Mouse (Mus musculus): ENCODE results near the gene Fsd1l. TPM values are rescaled to one million over a fixed set of nuclear protein-coding genes. Genes with fewer than 3 reads are reported as not detected.
A peak's percentile ranks its signal among the peaks of the same experiment; 100 is the strongest.
"Not testable (repeated sequence)": the region's sequence is repeated elsewhere in the genome, so short reads cannot be mapped to it uniquely, and the experiment has no call there.

Fsd1l gene
- polyA plus RNA-seq, 1 experiment from 2014 or later = 1.2 TPM

DNA sequence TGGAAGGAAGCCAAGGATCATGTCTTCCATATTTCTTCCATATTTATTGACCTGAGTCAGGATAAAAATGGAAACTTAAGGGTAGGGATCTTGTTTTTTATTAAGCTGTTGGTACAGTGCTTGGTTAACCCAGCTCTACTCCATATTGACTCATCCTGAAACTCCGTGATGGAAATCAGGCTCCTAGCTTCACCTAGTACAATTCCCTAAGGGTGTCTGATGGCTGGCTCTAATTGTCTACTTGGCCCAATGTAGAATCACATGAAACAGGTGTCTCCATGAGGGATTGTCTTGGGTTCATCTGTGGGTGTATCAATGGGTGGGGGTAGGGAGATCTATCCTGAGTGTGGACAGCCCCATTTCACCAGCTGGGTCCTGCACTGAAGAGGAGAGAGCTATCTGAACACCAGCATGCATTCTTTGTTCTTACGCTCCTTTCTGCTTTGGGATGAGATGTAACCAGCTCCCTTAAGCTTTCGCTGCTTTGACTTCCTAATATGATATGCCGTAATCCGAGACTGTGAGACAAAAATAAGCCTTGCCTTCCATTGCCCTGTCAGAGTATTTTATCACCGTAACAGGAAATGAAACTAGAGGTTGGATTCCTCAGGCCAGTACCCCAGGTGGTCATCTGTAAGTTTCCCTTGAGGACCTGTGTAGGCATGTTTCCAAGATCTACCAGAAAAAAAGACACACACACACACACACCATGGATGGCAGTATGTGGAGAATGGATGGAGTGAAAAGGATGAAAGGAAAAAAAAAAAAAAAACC is 79.5 kb downstream of the Fsd1l start:
- H3K9me3 ChIP-seq (replicated peaks) = no peaks in the 10 kb centered on the region
- no peak overlapping the region for H3K27ac ChIP-seq (replicated peaks)
- H3K9ac ChIP-seq = no peak overlapping the region
- H3K4me1 ChIP-seq (replicated peaks) = peaks cover 12% of the 10 kb centered on the region
- ATAC-seq (ENCODE audit: insufficient read depth) = no peak
- H3K4me3 ChIP-seq (replicated peaks) = no peak overlapping the region
- H3K4me2 ChIP-seq = no peak overlapping the region
- 66% methylated on average over 6 of the region's 6 CpGs for WGBS (ENCODE audit: insufficient replicate concordance)
- no peaks in the 10 kb centered on the region for H3K36me3 ChIP-seq (replicated peaks)
- no peaks in the 10 kb centered on the region for H3K27me3 ChIP-seq

DNA sequence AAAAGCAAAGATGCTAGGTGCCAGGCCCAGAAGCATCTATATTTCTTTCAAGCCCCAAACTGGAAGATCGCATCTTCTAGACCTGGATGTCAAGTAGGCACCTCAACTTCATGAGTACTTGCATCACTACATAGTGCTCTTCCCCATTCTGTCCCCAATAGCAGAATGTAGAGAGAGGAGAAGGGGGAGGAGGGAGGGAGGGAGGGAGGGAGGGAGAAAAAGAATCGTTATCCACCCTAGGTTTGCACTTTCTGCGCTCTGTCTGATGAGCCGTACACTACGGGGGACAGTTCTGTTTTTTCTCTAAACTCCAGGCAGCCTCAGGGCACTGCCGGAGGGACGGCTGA is 82.4 kb downstream of the Fsd1l start, which contains the start of gene Fktn:
Gene Fktn, plus strand, starts transcription at position 295 of the 347 bp plus-strand sequence.
- WGBS (ENCODE audit: insufficient replicate concordance) = 8% methylated on average over 7 of the region's 7 CpGs
- peak; percentile 68 for ATAC-seq (ENCODE audit: insufficient read depth)
- H3K27ac ChIP-seq (replicated peaks) = peak within 1 kb of the TSS; percentile 39; the same call in 1 of the 2 replicates

DNA sequence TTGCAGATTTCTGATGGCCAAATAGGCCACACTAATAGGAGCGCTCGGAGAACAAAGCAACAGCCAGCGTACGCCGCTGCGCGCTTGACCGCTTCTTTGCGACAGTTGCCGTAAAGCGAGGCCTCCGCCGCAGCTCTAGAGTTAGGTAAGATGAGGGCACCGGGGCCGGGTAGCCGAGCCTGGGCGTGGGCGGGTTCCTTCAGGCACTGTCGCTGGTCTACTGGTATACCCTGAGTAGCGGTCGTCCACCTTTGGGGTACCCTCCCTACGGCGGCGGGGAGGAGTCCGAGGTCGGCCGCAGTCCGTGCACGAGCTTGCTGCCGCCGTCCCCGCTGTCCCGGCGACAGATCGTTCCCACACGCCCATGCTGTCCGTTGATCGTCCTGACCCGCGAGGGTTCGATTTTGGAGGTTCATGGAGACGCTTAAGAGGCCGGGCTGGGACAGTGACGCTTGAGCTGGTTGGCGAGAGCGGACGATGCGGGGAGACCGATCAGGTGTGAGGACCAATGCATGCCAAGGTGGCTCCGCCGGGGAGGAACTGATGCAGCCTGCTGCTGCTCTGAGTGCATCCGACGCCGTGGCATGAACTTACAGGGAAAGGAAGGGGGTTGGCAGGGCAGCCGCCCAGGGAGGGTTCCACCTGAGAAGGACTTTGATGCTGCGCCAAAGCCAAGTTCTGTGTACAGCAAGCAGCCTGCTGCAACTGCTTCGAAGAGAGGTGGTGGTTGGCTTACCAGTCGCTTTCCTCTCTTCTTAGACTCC is 83.0 kb downstream of the Fsd1l start:
- Histone ChIP-seq H3K36me3 (replicated peaks) (no peaks in the 10 kb centered on the region), H3K27ac (replicated peaks) (peak overlapping the region; percentile 39; the same call in 1 of the 2 replicates), H3K9ac (peak overlapping the region; percentile 72), H3K27me3 (no peaks in the 10 kb centered on the region), H3K9me3 (replicated peaks) (no peaks in the 10 kb centered on the region), H3K4me3 (replicated peaks) (peak overlapping the region; percentile 78), H3K4me2 (peak overlapping the region; percentile 89), H3K4me1 (replicated peaks) (peaks cover 12% of the 10 kb centered on the region)
- peak; percentile 89 for ATAC-seq (ENCODE audit: insufficient read depth)
- WGBS (ENCODE audit: insufficient replicate concordance) = 6% methylated on average over 58 of the region's 58 CpGs

More for the DNA sequence above, 82.4 kb downstream of the Fsd1l start, which contains the start of gene Fktn:
- Histone ChIP-seq H3K9me3 (replicated peaks) (no peaks in the 10 kb centered on the region), H3K27me3 (no peaks in the 10 kb centered on the region), H3K9ac (peak within 1 kb of the TSS; percentile 72), H3K4me3 (replicated peaks) (peak within 1 kb of the TSS; percentile 78), H3K4me2 (peak within 1 kb of the TSS; percentile 89), H3K36me3 (replicated peaks) (no peaks in the 10 kb centered on the region), H3K4me1 (replicated peaks) (peaks cover 12% of the 10 kb centered on the region)

- Histone ChIP-seq H3K36me3 (replicated peaks) (no peaks in the 10 kb centered on the region), H3K4me1 (replicated peaks) (peaks cover 12% of the 10 kb centered on the region), H3K4me2 (no peak overlapping the region), H3K9ac (no peak overlapping the region), H3K9me3 (replicated peaks) (no peaks in the 10 kb centered on the region), H3K27me3 (no peaks in the 10 kb centered on the region), H3K27ac (replicated peaks) (no peak overlapping the region), H3K4me3 (replicated peaks) (no peak overlapping the region)
- no peak for ATAC-seq (ENCODE audit: insufficient read depth)
Measured at GRCm38 (mm10) chr4:53715977-53716376, 84.7 kb downstream of the Fsd1l start.

DNA sequence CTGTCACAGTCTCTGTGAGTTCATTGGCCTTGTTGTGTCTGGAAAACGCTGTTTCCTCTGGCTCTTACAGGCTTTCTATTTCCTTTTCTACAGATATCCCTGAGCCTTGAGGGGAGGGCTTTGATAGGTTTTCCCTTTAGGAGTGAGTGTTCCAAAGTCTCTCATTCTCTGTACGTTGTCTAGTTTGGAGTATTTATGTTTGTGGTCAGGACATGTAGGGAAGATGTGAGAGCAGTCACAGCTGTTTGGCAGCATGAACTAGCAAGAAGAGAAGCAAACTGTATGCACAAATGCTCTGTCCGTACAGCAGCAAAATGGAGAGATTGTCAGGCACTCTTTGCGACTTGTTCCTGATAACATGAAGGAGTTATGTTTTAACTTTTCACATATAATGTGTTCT is 86.3 kb downstream of the Fsd1l start:
- no peak overlapping the region for H3K9ac ChIP-seq
- H3K4me1 ChIP-seq (replicated peaks) = peaks cover 12% of the 10 kb centered on the region
- no peak overlapping the region for H3K4me2 ChIP-seq
- H3K36me3 ChIP-seq (replicated peaks) = no peaks in the 10 kb centered on the region
- H3K4me3 ChIP-seq (replicated peaks) = no peak overlapping the region
- 65% methylated on average over 4 of the region's 4 CpGs for WGBS (ENCODE audit: insufficient replicate concordance)
- H3K27ac ChIP-seq (replicated peaks) = no peak overlapping the region
- ATAC-seq (ENCODE audit: insufficient read depth) = no peak
- H3K9me3 ChIP-seq (replicated peaks) = no peaks in the 10 kb centered on the region
- no peaks in the 10 kb centered on the region for H3K27me3 ChIP-seq

DNA sequence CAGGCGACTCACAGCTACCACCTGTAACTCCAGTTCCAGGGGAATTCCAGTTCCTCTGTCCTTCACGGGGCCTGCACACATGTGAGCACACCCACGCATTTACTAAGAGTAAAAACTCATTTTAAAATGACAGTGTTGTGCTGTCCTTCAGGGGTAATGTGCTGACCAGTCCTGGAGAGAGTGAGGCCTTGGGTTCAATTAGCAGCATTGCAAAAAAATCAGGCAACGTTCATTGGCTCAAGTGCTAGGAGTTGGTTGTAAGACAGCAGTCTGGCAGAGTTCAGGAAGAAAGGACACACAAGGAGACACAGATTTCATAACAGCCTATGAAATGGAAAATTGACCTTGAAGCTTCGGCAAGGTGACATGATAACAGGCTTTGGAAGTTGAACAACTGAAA is 87.0 kb downstream of the Fsd1l start:
- Histone ChIP-seq H3K9me3 (replicated peaks) (no peaks in the 10 kb centered on the region), H3K27ac (replicated peaks) (no peak overlapping the region), H3K4me3 (replicated peaks) (no peak overlapping the region), H3K4me1 (replicated peaks) (peaks cover 12% of the 10 kb centered on the region), H3K4me2 (no peak overlapping the region), H3K27me3 (no peaks in the 10 kb centered on the region), H3K9ac (no peak overlapping the region), H3K36me3 (replicated peaks) (no peaks in the 10 kb centered on the region)
- WGBS (ENCODE audit: insufficient replicate concordance) = 63% methylated on average over 5 of the region's 5 CpGs
- ATAC-seq (ENCODE audit: insufficient read depth) = no peak

DNA sequence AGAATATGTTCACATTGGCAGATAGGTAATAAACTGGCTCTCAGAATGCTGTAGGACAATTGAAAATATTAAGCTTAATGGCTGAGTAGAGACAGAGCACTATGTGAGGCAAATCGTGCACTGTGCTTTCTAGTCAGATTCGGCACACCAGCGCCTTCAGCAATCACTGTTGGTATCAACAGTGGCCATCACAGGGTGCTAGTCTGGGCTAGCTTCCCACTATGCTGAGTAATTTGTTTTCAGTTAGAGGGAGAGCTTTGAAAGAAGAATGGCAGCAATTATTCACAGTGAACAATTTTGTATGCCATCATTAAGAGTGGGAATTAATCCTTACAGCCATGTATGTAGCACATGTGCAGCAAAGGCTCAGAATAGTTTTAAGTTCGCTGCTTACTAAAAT is 91.2 kb downstream of the Fsd1l start:
- Histone ChIP-seq H3K27me3 (no peaks in the 10 kb centered on the region), H3K36me3 (replicated peaks) (no peaks in the 10 kb centered on the region), H3K4me1 (replicated peaks) (no peaks in the 10 kb centered on the region), H3K9ac (no peak overlapping the region), H3K4me3 (replicated peaks) (no peak overlapping the region), H3K9me3 (replicated peaks) (no peaks in the 10 kb centered on the region), H3K27ac (replicated peaks) (no peak overlapping the region), H3K4me2 (no peak overlapping the region)
- ATAC-seq (ENCODE audit: insufficient read depth) = no peak
- WGBS (ENCODE audit: insufficient replicate concordance) = 76% methylated on average over 4 of the region's 4 CpGs

DNA sequence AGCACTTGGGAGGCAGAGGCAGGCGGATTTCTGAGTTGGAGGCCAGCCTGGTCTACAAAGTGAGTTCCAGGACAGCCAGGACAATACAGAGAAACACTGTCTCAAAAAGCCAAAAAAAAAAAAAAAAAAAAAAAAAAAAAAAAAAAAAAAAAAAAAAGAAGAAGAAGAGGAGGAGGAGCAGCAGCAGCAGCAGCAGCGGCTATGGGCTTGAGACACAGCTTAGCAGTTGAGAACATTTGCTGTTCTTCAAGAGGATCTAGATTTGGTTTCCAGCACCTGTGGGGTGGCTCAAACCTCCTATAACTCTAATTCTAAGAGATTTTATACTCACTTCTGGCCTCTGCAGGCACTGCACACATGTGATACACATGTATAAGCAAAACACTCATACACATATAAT is 94.8 kb downstream of the Fsd1l start:
- ATAC-seq (ENCODE audit: insufficient read depth); H3K4me1 ChIP-seq (replicated peaks); H3K27me3 ChIP-seq; H3K4me3 ChIP-seq (replicated peaks); H3K9me3 ChIP-seq (replicated peaks); H3K36me3 ChIP-seq (replicated peaks); H3K27ac ChIP-seq (replicated peaks); H3K4me2 ChIP-seq; H3K9ac ChIP-seq: not testable (repeated sequence)
- WGBS (ENCODE audit: insufficient replicate concordance) = 78% methylated on average over 2 of the region's 2 CpGs

GRCm38 (mm10) chr4:53728121-53728520 is 96.8 kb downstream of the Fsd1l start:
- WGBS (ENCODE audit: insufficient replicate concordance) = 68% methylated on average over 1 of the region's 1 CpGs
- H3K9ac ChIP-seq = no peak overlapping the region
- no peaks in the 10 kb centered on the region for H3K4me1 ChIP-seq (replicated peaks)
- no peaks in the 10 kb centered on the region for H3K9me3 ChIP-seq (replicated peaks)
- 0 out of 2 replicates have a peak, but pooled peaks cover 5% of the 10 kb centered on the region for H3K36me3 ChIP-seq (replicated peaks)
- H3K4me3 ChIP-seq (replicated peaks) = no peak overlapping the region
- no peak overlapping the region for H3K27ac ChIP-seq (replicated peaks)
- no peak for ATAC-seq (ENCODE audit: insufficient read depth)
- H3K27me3 ChIP-seq = no peaks in the 10 kb centered on the region
- no peak overlapping the region for H3K4me2 ChIP-seq

- 44% methylated on average over 6 of the region's 6 CpGs for WGBS (ENCODE audit: insufficient replicate concordance)
- peaks cover 3% of the 10 kb centered on the region; the same call in 1 of the 2 replicates for H3K36me3 ChIP-seq (replicated peaks)
- no peak overlapping the region for H3K27ac ChIP-seq (replicated peaks)
- H3K9me3 ChIP-seq (replicated peaks) = no peaks in the 10 kb centered on the region
- no peak for ATAC-seq (ENCODE audit: insufficient read depth)
- no peak overlapping the region for H3K4me2 ChIP-seq
- no peak overlapping the region for H3K9ac ChIP-seq
- H3K4me1 ChIP-seq (replicated peaks) = no peaks in the 10 kb centered on the region
- no peak overlapping the region for H3K4me3 ChIP-seq (replicated peaks)
- no peaks in the 10 kb centered on the region for H3K27me3 ChIP-seq
Measured at GRCm38 (mm10) chr4:53738956-53739616, 107.8 kb downstream of the Fsd1l start.

DNA sequence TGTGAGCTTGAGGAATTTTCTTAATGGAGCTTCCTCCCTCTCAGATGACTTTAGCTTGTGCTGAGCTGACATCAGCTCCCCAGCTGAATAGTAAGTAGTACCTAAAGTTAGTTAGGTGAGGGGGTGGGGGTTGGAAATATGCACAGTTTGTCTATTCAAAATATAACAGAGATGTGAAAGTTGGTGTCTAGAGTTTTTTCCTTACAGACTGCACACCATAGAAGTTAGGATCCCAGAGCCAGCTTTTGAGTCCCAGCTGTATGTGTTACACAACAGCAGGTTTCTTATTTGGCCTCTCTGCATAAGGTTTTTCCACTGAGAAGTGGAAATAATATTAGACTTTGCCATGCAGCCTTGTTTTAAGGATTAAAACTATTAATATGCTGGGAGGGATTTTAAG is 118.6 kb downstream of the Fsd1l start:
- Histone ChIP-seq H3K36me3 (replicated peaks) (no peaks in the 10 kb centered on the region), H3K9me3 (replicated peaks) (no peaks in the 10 kb centered on the region), H3K4me1 (replicated peaks) (no peaks in the 10 kb centered on the region), H3K9ac (no peak overlapping the region), H3K4me3 (replicated peaks) (no peak overlapping the region), H3K4me2 (no peak overlapping the region), H3K27ac (replicated peaks) (no peak overlapping the region), H3K27me3 (no peaks in the 10 kb centered on the region)
- no peak for ATAC-seq (ENCODE audit: insufficient read depth)

All from liver, embryonic 15.5 days (tissue).